Mouse (Mus musculus) MEL (cell line): ENCODE results near the gene Gm44973.
A peak's percentile ranks its signal among the peaks of the same experiment; 100 is the strongest.

ENCODE experiments used
- CTCF ChIP-seq, 3 experiments: IDR thresholded peaks in 2 of 3; conservative IDR thresholded peaks in 1 of 3; 2 replicates each; pipeline ENCODE4 v1.5.1; 2011 to 2012; ENCODE audit warnings: low read length in 3 of 3, low read depth in 2 of 3, mild to moderate bottlenecking in 2 of 3, improper control_type of control experiment in 1 of 3, inconsistent platforms in 1 of 3, mixed read lengths in 1 of 3, moderate library complexity in 1 of 3; ENCODE audit not compliant: control insufficient read depth in 1 of 3, insufficient read depth in 1 of 3, poor library complexity in 1 of 3, severe bottlenecking in 1 of 3
- EP300 ChIP-seq, 2 experiments: IDR thresholded peaks; 2 replicates each; pipeline ENCODE4 v1.6.1; 2011; ENCODE audit warnings: improper control_type of control experiment in 2 of 2, low read length in 2 of 2, low read depth in 1 of 2, mild to moderate bottlenecking in 1 of 2
- GATA1 ChIP-seq: IDR thresholded peaks from 2 replicates; pipeline ENCODE4 v1.6.1; 2011; ENCODE audit warnings: low read depth, low read length, improper control_type of control experiment
- HCFC1 ChIP-seq: IDR thresholded peaks from 2 replicates; pipeline ENCODE4 v1.6.1; 2012; ENCODE audit warnings: low read depth, mild to moderate bottlenecking, inconsistent platforms, low read length, improper control_type of control experiment, moderate library complexity
- MAFK ChIP-seq: IDR thresholded peaks from 2 replicates; pipeline ENCODE4 v1.6.1; 2011; ENCODE audit warnings: low read depth, mild to moderate bottlenecking, low read length, improper control_type of control experiment, borderline replicate concordance
- MAZ ChIP-seq: IDR thresholded peaks from 2 replicates; pipeline ENCODE4 v1.6.1; 2012; ENCODE audit warnings: low read depth, mild to moderate bottlenecking, inconsistent platforms, low read length, improper control_type of control experiment
- MEF2A ChIP-seq: IDR thresholded peaks from 2 replicates; pipeline ENCODE4 v1.6.1; 2014; ENCODE audit warnings: low read depth, mild to moderate bottlenecking, inconsistent platforms, low read length, improper control_type of control experiment; ENCODE audit not compliant: poor library complexity, insufficient replicate concordance, severe bottlenecking; ENCODE audit errors: extremely low read depth
- NELFE ChIP-seq: IDR thresholded peaks from 2 replicates; pipeline ENCODE4 v1.6.1; 2011; ENCODE audit warnings: low read depth, low read length, improper control_type of control experiment
- POLR2A ChIP-seq, 2 experiments: IDR thresholded peaks; 2 replicates each; pipeline ENCODE4 v1.6.1; 2011 to 2012; ENCODE audit warnings: low read length in 2 of 2, mild to moderate bottlenecking in 2 of 2, control low read depth in 1 of 2, improper control_type of control experiment in 1 of 2, low read depth in 1 of 2, moderate library complexity in 1 of 2; ENCODE audit not compliant: control insufficient read depth in 1 of 2, insufficient read depth in 1 of 2, poor library complexity in 1 of 2
- RAD21 ChIP-seq: IDR thresholded peaks from 2 replicates; pipeline ENCODE4 v1.6.1; 2011; ENCODE audit warnings: mild to moderate bottlenecking, low read depth, low read length, improper control_type of control experiment
- TBP ChIP-seq: IDR thresholded peaks from 2 replicates; pipeline ENCODE4 v1.8.0; 2011; ENCODE audit warnings: low read depth, low read length, improper control_type of control experiment

DNA sequence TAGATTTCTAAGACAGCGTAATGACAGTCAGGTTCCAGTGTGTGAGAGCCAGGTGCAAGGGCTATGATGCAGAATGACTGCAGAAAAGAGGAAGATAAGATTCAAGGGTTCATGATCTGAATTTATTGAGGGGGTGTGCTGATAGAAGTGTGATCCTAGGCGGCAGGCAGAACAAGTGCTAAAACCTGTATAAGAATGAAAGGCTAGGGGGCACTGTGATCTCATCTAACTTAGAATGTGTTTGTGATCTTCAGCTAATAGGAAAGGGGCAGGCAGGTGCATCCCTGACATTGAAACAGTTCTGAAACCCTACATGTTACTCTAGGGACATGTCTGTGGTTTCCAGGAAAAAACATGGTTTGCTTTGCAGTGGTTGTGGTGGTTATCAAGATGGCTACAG, 30.8 kb downstream of the Gm44973 start:
- TF ChIP-seq MAZ = no peak
- no peak for TF ChIP-seq NELFE
- TF ChIP-seq TBP = no peak
- no peak for TF ChIP-seq EP300 (IDR thresholded peaks at IDR 0.05; ENCODE audit: low read depth in 1 of 2, low read length in 2 of 2)
- no peak for TF ChIP-seq GATA1
- no peak for TF ChIP-seq POLR2A (IDR thresholded peaks at IDR 0.05; ENCODE audit: control insufficient read depth in 1 of 2, insufficient read depth in 1 of 2, low read depth in 1 of 2, low read length in 2 of 2, poor library complexity in 1 of 2)
- no peak for TF ChIP-seq HCFC1
- TF ChIP-seq MEF2A = no peak
- no peak for TF ChIP-seq MAFK
- TF ChIP-seq CTCF (IDR thresholded peaks at IDR 0.05 in 2 of 3, conservative IDR thresholded peaks at IDR 0.05 in 1 of 3; ENCODE audit: control insufficient read depth in 1 of 3, insufficient read depth in 1 of 3, low read depth in 2 of 3, low read length in 3 of 3, poor library complexity in 1 of 3, severe bottlenecking in 1 of 3) = peak in 2 of 3 experiments; percentile 7 to 31; a peak in 2 of 6 replicates
- TF ChIP-seq RAD21 = peak; percentile 20
